Mouse (Mus musculus) lung, postnatal 0 days (tissue): ENCODE results near the gene Garnl3. TPM values are rescaled to one million over a fixed set of nuclear protein-coding genes. Genes with fewer than 3 reads are reported as not detected.

Source experiments
- ATAC-seq: fragments of 200-750 bp; cut with Nextera tagmentation; 2 replicates; pipeline ENCODE4 v1.8.0; 2017; ENCODE audit warnings: moderate library complexity
- DNase-seq: peaks from one replicate; pipeline ENCODE4 v3.0.0-alpha.2; 2016; ENCODE audit warnings: low spot score
- H3K27ac ChIP-seq: fragments of 300-500 bp; sonication (generic); 2 replicates; pipeline ENCODE4 v1.5.1; 2014; ENCODE audit warnings: antibody characterized with exemption, mild to moderate bottlenecking, low read length, mixed read lengths
- H3K27me3 ChIP-seq: fragments of 300-500 bp; sonication (generic); replicated peaks from 2 replicates; pipeline ENCODE4 v1.6.1; 2014; ENCODE audit warnings: low read length, mixed read lengths; ENCODE audit not compliant: insufficient read depth
- H3K36me3 ChIP-seq: fragments of 300-500 bp; sonication (generic); 2 replicates; pipeline ENCODE4 v1.6.1; 2014; ENCODE audit warnings: low read length, mixed read lengths; ENCODE audit not compliant: insufficient read depth
- H3K4me1 ChIP-seq: fragments of 300-500 bp; sonication (generic); 2 replicates; pipeline ENCODE4 v1.6.1; 2014; ENCODE audit warnings: antibody characterized with exemption, low read depth, low read length, mixed read lengths; ENCODE audit not compliant: insufficient read depth
- H3K4me2 ChIP-seq: fragments of 300-500 bp; sonication (generic); replicated peaks from 2 replicates; pipeline ENCODE4 v1.6.1; 2014; ENCODE audit warnings: low read depth, mild to moderate bottlenecking, low read length, moderate library complexity, mixed read lengths
- H3K4me3 ChIP-seq: fragments of 300-500 bp; sonication (generic); 2 replicates; pipeline ENCODE4 v1.5.1; 2014; ENCODE audit warnings: low read depth, low read length
- H3K9ac ChIP-seq: fragments of 300-500 bp; sonication (generic); replicated peaks from 2 replicates; pipeline ENCODE4 v1.6.1; 2014; ENCODE audit warnings: low read depth, mild to moderate bottlenecking
- H3K9me3 ChIP-seq: fragments of 300-500 bp; sonication (generic); 2 replicates; pipeline ENCODE4 v1.6.1; 2016; ENCODE audit warnings: low read length, mixed read lengths
- CTCF ChIP-seq: IDR thresholded peaks from 2 replicates; pipeline ENCODE4 v1.5.1; 2016; ENCODE audit warnings: antibody characterized with exemption, mild to moderate bottlenecking
- EP300 ChIP-seq: IDR thresholded peaks from 2 replicates; pipeline ENCODE4 v1.6.1; 2016; ENCODE audit warnings: antibody characterized with exemption, mild to moderate bottlenecking, control low read depth
- WGBS: fragments of 180-500 bp; shearing (Covaris S2); extraction: QIAGEN DNeasy Blood & Tissue Kit; methylation state at CpG from one replicate; pipeline ENCODE4 v1.1.7; 2014; 5-methylcytosine and 5-hydroxymethylcytosine counted together
- polyA plus RNA-seq: library from polyadenylated mRNA; unstranded; fragments of >200 nt; fragmentation: Nextera tagmentation; extraction: Ambion mirVana; gene quantifications from 2 replicates; pipeline ENCODE4 v1.2.1, GENCODE M21; 2015

The Garnl3 gene
- polyA plus RNA-seq, 1 experiment from 2014 or later, result 5.9 TPM

DNA sequence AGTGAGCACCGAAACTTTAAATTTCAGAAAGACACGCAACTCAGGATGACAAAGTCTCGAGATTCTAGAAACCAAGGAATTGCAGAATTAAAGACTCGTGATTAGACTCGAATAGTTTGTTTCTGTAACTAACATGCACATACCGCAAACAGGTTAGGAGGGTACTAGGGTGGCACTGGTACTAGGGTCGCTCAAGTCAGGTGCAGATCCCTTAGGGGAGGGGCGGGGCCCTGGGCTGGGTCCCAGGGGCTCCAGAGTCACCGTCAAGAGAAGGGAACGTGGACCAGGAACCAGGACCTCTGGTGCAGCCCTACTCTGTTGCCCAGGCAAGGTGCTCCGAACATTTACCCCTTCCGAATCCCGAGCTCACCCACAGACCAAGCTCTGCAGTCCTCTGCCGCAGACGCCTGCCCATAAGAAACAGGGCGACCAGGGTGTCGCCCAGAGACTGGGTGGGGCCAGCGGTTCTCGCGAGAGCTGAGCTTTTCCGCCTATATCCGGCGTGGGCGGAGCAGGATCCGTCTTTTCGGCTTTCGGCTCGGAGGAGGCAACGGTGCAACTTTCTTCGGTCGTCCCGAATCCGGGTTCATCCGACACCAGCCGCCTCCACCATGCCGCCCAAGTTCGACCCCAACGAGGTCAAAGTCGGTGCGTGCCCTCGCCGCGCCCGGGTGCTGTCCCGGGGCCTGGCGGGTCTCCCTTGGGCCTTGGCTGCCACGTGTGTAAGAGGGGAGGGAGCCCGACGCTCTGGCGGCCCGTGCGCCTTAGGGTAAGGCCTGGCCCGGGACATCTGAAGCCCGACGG lies 170.1 kb downstream of the Garnl3 start, which contains the start of the genes Rpl12 and Lrsam1:
Gene Rpl12 (plus strand): TSS at position 368 of the 804 bp plus-strand sequence.
Gene Lrsam1 (minus strand): TSS at position 423 of the 804 bp plus-strand sequence.
- peak within 1 kb of the TSS; percentile 85 for H3K4me2 ChIP-seq
- peaks cover 3% of the 10 kb centered on the region; the same call in 1 of the 2 replicates for H3K36me3 ChIP-seq
- H3K9me3 ChIP-seq, result no peaks in the 10 kb centered on the region
- peak within 1 kb of the TSS; percentile 92 for H3K9ac ChIP-seq
- peaks cover 7% of the 10 kb centered on the region for H3K4me1 ChIP-seq
- peak within 1 kb of the TSS; percentile 81 for H3K27ac ChIP-seq
- H3K27me3 ChIP-seq, result no peaks in the 10 kb centered on the region
- peak within 1 kb of the TSS; percentile 69 for H3K4me3 ChIP-seq
- WGBS, result 2% methylated on average over 50 of the region's 55 CpGs
- TF ChIP-seq EP300 (peak; percentile 94), CTCF (no peak)
- peak; percentile 97 for DNase-seq
- peak; percentile 97 for ATAC-seq

DNA sequence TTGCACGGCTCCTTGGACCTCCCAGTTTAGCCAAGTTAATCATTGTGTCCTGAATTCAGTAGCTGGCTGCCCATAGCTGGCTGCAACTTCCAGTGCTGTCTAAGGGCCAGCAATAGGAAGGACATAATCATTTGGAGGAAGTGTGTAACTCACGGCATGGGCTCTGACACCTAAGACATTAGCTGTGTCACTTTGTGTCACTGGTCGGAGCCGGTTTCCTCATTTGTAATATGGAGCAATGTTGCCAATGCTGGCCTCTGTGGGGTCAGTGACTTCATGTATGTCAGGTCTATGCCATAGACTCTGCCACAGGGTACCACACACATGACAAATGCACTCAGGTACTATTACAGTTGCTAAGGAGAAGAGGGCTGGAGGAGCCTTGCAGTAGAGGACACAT lies 171.2 kb downstream of the Garnl3 start:
- Histone ChIP-seq H3K4me2 (no peak overlapping the region), H3K4me3 (no peak overlapping the region), H3K4me1 (peaks cover 7% of the 10 kb centered on the region), H3K9me3 (no peaks in the 10 kb centered on the region), H3K36me3 (peaks cover 3% of the 10 kb centered on the region; the same call in 1 of the 2 replicates), H3K9ac (no peak overlapping the region), H3K27ac (no peak overlapping the region), H3K27me3 (no peaks in the 10 kb centered on the region)
- TF ChIP-seq CTCF (no peak), EP300 (no peak)
- ATAC-seq (no peak), DNase-seq (peak; percentile 16)
- WGBS, result 84% methylated on average over 4 of the region's 4 CpGs

- H3K36me3 ChIP-seq, result peaks cover 14% of the 10 kb centered on the region; the same call in 1 of the 2 replicates
- H3K4me1 ChIP-seq, result peaks cover 4% of the 10 kb centered on the region
- H3K4me3 ChIP-seq, result no peak overlapping the region
- no peak overlapping the region for H3K4me2 ChIP-seq
- no peaks in the 10 kb centered on the region for H3K9me3 ChIP-seq
- no peaks in the 10 kb centered on the region for H3K27me3 ChIP-seq
- 41% methylated on average over 8 of the region's 8 CpGs for WGBS
- H3K27ac ChIP-seq, result no peak overlapping the region
- DNase-seq, result peak; percentile 46
- no peak for ATAC-seq
- peak; percentile 38 for TF ChIP-seq CTCF
- TF ChIP-seq EP300, result no peak
- no peak overlapping the region for H3K9ac ChIP-seq
Measured at GRCm38 (mm10) chr2:32957344-32957743, 174.1 kb downstream of the Garnl3 start.

DNA sequence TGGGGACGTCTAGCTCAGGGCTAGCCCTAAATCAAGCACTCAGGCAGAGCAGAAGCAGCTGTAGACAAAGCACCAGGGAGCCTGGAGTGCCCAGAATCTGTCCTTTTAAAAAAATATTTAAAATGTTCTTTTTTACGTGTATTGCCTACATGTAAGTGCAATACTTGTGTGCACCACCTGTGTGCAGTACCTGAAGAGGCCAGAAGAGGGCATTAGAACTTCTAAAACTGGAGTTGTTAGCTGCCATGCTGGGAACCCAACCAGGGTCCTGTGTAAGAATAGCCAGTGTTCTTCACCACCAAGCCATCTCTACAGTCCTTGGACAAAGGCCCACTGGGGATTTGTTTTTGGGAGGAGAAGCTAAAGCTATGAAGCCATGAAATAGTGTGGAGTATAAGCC lies 176.9 kb downstream of the Garnl3 start:
- 85% methylated on average over 2 of the region's 2 CpGs for WGBS
- TF ChIP-seq CTCF (peak; percentile 35; the same call in 1 of the 2 replicates), EP300 (no peak)

GRCm38 (mm10) chr2:32947454-32947853 lies 184.0 kb downstream of the Garnl3 start:
- no peak for TF ChIP-seq EP300
- no peak for TF ChIP-seq CTCF
- Histone ChIP-seq H3K27me3 (no peaks in the 10 kb centered on the region), H3K9me3 (no peaks in the 10 kb centered on the region), H3K27ac (no peak overlapping the region), H3K36me3 (peaks cover 16% of the 10 kb centered on the region), H3K9ac (no peak overlapping the region), H3K4me1 (no peaks in the 10 kb centered on the region), H3K4me2 (no peak overlapping the region), H3K4me3 (no peak overlapping the region)
- no peak for ATAC-seq
- WGBS, result 86% methylated on average over 10 of the region's 11 CpGs
- DNase-seq, result no peak

More for the DNA sequence above, 176.9 kb downstream of the Garnl3 start:
- H3K36me3 ChIP-seq, result peaks cover 14% of the 10 kb centered on the region; the same call in 1 of the 2 replicates
- H3K4me1 ChIP-seq, result no peaks in the 10 kb centered on the region
- no peaks in the 10 kb centered on the region for H3K27me3 ChIP-seq
- H3K9me3 ChIP-seq, result no peaks in the 10 kb centered on the region
- DNase-seq (no peak), ATAC-seq (no peak)
- H3K9ac ChIP-seq, result no peak overlapping the region
- H3K4me3 ChIP-seq, result no peak overlapping the region
- H3K27ac ChIP-seq, result no peak overlapping the region
- H3K4me2 ChIP-seq, result no peak overlapping the region

DNA sequence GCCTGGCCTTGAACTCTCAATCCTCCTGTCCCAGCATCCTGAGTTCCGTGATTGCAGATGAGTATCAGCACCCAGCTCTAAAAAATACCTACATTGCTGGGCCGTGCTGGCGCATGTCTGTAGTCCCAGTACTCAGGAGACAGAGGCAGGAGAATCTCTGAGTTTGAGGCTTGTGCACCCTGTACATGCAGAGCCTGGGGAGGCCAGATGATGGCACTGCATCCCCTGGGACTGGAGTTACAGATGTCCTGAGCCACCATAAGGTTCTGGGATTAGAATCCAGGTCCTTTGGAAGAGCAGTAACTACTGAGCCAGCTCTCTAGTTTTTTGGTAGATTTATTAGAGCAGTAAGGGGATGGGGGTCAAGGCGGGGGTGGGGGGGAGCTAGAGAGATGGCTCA lies 191.0 kb downstream of the Garnl3 start:
- H3K36me3 ChIP-seq, result peaks cover 16% of the 10 kb centered on the region; the same call in 1 of the 2 replicates
- no peak overlapping the region for H3K4me3 ChIP-seq
- no peak for ATAC-seq
- no peaks in the 10 kb centered on the region for H3K9me3 ChIP-seq
- TF ChIP-seq EP300 (no peak), CTCF (no peak)
- WGBS, result 89% methylated on average over 4 of the region's 4 CpGs
- H3K4me1 ChIP-seq, result no peaks in the 10 kb centered on the region
- no peak overlapping the region for H3K4me2 ChIP-seq
- H3K9ac ChIP-seq, result no peak overlapping the region
- H3K27ac ChIP-seq, result no peak overlapping the region
- no peaks in the 10 kb centered on the region for H3K27me3 ChIP-seq
- DNase-seq, result no peak
